Mouse (Mus musculus) embryonic fibroblast, embryonic 13.5 days (primary cell): ENCODE results near the gene Trpm8. TPM values are rescaled to one million over a fixed set of nuclear protein-coding genes. Genes with fewer than 3 reads are reported as not detected.

Experiments
- H3K27ac ChIP-seq: 2 replicates; pipeline ENCODE4 v1.5.1; 2012; ENCODE audit warnings: low read length, control low read depth, inconsistent platforms; ENCODE audit not compliant: insufficient read depth
- H3K4me1 ChIP-seq: 2 replicates; pipeline ENCODE4 v1.6.1; 2011; ENCODE audit warnings: low read length; ENCODE audit not compliant: control insufficient read depth, insufficient read depth
- H3K4me3 ChIP-seq: 2 replicates; pipeline ENCODE4 v1.5.1; 2011; ENCODE audit warnings: mild to moderate bottlenecking, control low read depth, low read length; ENCODE audit not compliant: insufficient read depth
- CTCF ChIP-seq: IDR thresholded peaks from 2 replicates; pipeline ENCODE4 v1.5.1; 2011; ENCODE audit warnings: mild to moderate bottlenecking, control low read depth, low read length, moderate library complexity, borderline replicate concordance; ENCODE audit not compliant: insufficient read depth
- POLR2A ChIP-seq: IDR thresholded peaks from 2 replicates; pipeline ENCODE4 v1.6.1; 2011; ENCODE audit warnings: low read depth, mild to moderate bottlenecking, control low read depth, low read length, moderate library complexity
- polyA plus RNA-seq: library from polyadenylated mRNA; stranded (reverse); fragments of >200 nt; gene quantifications from 2 replicates; pipeline ENCODE4 v1.2.4, GENCODE M21; 2011; ENCODE audit warnings: low read depth; ENCODE audit not compliant: missing spikeins, insufficient read length

Trpm8 gene
- polyA plus RNA-seq, 1 experiment: not detected

DNA sequence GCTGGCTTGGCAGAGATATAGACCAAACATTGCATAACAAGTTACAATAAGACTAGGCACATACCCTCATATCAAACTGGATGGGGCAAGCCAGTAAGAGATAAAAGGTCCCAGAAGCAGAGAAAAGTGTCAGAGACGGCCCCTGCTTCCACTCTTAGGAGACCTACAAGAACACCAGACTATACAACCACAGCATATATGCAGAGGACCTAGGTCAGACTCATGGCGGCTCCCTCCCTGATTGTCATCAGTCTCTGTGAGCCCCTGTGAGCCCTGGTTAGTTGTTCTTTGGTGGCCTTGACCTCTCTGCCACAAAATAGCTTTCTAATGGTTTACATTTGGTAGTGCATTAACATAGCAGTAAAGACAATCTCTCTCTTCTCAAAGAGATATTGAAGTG, 31.6 kb downstream of the Trpm8 start:
- Histone ChIP-seq H3K27ac (no peak overlapping the region), H3K4me1 (no peaks in the 10 kb centered on the region), H3K4me3 (no peak overlapping the region)
- no peak for TF ChIP-seq POLR2A
- no peak for TF ChIP-seq CTCF

DNA sequence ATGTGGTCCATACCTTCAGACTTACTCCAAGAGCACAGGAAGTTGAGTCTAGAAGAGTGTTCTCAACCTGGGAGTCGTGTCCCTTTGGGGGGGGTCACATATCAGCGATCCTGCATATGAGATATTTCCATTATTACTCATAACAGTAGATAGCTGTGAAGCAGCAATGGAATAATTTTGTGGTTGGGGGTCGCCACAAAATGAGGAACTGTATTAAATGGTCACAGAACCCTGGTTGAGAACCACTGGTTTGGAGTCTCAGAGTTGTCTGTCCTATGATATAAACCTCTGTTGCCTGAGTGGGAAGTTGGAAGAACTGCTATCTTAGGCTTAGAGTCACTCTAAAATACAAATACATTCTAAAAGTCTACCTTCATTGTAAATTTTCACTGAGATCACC, 32.4 kb downstream of the Trpm8 start:
- H3K4me1 ChIP-seq: no peaks in the 10 kb centered on the region
- TF ChIP-seq CTCF (no peak), POLR2A (no peak)
- no peak overlapping the region for H3K4me3 ChIP-seq
- no peak overlapping the region for H3K27ac ChIP-seq

DNA sequence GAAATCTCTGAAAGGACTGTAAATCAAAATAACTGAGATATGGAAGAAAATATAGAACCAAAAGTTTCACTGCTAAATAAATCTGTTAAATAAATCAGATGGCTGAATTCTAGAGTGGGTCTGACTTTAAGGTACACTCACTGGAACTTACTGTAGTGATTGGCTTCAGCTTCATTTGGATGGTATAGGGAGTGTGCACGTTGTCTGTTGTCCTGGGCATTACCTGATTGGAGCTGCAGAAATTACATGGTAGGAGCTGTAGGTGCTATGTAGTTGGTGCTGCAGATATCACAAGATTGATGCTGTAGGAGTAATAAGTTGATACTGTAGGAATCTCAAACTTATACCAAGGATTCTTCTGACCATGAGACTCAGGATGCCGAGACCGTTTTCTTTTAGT, 32.9 kb downstream of the Trpm8 start:
- Histone ChIP-seq H3K4me1 (no peaks in the 10 kb centered on the region), H3K4me3 (no peak overlapping the region), H3K27ac (no peak overlapping the region)
- TF ChIP-seq CTCF (no peak), POLR2A (no peak)

DNA sequence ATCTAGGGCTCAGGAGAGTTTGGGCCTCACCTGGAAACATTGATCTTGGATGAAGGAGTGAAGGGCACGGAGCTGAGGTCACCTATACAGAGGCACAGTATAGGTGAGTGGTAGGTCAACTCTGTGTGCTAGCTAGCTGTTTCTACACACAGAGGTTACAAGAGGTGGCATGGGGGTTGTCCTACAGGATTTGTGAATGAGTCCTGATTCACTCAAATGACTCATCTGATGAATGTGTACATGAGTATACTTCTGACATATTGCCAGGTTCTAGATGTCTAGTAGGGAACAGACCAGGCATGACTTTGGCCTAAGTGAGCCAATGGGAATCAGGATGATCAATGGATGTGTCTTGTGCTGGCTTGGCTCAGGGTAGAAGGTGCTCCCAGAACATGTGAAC, 39.8 kb downstream of the Trpm8 start:
- Histone ChIP-seq H3K4me3 (no peak overlapping the region), H3K4me1 (no peaks in the 10 kb centered on the region), H3K27ac (no peak overlapping the region)
- TF ChIP-seq CTCF: no peak
- TF ChIP-seq POLR2A: no peak

DNA sequence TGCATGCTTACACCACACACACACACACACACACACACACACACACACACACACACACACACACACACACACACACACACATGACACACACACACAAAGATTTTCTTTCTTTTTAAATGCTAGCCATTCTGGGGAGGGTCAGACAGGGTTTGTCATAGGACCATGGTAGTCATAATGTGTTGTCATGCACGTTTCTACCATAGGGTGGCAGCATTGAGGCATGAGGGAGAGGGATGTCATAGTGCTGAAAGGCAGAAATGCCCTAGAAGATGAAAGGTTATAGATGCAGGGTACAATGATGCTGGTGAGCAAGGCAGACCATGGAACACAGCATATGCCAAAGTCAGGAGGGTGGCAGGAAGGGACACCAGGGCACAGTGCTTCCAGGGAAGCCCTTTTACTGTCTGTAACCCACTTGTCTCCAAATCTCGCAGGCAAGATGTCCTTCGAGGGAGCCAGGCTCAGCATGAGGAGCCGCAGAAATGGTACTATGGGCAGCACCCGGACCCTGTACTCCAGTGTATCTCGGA, 41.1 kb downstream of the Trpm8 start:
- TF ChIP-seq POLR2A: no peak
- no peak for TF ChIP-seq CTCF
- no peak overlapping the region for H3K27ac ChIP-seq
- H3K4me1 ChIP-seq: no peaks in the 10 kb centered on the region
- H3K4me3 ChIP-seq: no peak overlapping the region

DNA sequence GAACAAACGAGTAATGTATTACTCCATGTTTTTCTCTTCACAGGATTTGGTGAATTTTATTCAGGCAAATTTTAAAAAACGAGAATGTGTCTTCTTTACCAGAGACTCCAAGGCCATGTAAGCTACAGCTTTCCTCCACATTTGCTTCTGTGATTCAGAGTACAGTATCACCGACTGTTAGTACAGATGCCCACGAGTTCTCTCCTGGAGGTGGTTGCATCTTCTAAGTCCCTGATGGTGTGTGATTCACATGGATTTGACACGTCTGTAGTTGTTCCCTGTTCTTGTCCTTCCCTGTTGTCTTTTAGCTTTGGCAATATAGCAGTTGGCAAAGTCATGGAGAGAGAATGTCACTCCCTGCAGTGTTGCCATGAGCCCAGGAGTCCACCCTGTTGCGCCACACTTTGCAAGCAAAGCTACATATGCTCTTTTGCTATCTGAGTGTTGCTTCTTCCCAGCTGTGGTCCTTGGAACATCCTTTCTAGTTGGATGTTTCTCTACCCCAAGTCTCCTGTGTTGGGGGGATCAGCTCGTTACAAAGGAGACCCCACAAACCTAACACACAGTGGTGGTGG, 43.4 kb downstream of the Trpm8 start:
- Histone ChIP-seq H3K4me3 (no peak overlapping the region), H3K27ac (no peak overlapping the region), H3K4me1 (no peaks in the 10 kb centered on the region)
- no peak for TF ChIP-seq POLR2A
- no peak for TF ChIP-seq CTCF

DNA sequence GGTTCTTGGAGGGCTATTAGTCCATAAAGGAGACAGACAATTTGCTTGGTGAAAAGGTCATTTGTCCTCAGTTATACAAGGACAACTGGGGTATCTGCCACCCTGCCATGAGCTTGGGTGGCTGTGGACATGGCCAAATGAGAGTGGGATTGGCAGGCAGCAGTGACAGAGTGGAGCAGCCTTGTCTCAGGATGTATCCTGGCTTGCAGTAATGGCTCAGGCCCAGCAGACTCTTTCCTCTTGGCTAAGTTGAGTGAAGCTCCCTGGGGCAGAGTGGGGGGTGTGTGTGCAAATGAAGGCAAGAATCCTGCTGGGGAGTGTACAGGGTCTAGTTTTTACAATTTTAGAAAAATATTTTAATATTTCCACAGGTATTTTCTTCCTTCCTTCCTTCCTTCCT, 44.7 kb downstream of the Trpm8 start:
- Histone ChIP-seq H3K4me1 (no peaks in the 10 kb centered on the region), H3K27ac (no peak overlapping the region)
- TF ChIP-seq POLR2A (no peak), CTCF (no peak)

DNA sequence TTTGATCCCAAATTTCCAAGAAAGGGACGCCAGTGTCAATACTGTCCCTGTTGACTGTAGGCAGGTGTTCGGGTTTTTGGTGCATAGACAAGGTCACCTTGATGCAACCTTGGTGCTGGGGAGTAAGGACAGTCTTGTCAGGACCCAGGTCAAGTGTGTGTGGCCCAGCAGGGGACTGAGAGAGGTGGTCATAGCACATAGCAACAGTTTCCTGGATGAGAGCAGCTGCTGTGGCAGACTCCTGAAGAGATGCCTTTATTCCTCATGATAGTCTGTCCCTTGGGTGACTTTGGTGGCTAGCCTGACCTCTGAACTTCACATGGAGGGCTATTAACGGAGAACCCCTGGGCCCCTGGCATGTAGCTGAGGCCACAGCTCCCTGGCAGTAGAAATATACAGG, 45.6 kb downstream of the Trpm8 start:
- Histone ChIP-seq H3K4me1 (no peaks in the 10 kb centered on the region), H3K27ac (no peak overlapping the region), H3K4me3 (no peak overlapping the region)
- no peak for TF ChIP-seq CTCF
- TF ChIP-seq POLR2A: no peak

More for the DNA sequence above, 44.7 kb downstream of the Trpm8 start:
- H3K4me3 ChIP-seq: no peak overlapping the region

DNA sequence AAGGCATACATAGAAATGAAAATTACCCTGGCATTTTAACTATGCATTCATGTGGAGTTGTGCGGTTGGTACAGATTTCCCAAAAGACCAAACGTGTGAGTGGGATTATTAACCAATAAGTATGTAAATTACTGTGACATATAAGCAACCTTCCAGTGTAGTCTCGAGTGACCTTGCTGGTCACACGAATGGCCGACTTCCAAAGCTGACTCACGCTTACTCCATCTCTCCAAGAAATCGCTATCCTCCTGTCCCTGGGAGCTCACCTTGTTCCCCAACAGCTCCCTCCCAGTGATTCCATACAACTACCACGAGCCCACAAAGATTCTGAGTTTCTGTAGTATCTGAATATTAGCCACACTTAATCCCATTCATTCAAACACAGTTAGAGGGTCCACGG, 62.0 kb downstream of the Trpm8 start:
- Histone ChIP-seq H3K4me1 (no peaks in the 10 kb centered on the region), H3K4me3 (no peak overlapping the region), H3K27ac (no peak overlapping the region)
- TF ChIP-seq CTCF (no peak), POLR2A (no peak)

DNA sequence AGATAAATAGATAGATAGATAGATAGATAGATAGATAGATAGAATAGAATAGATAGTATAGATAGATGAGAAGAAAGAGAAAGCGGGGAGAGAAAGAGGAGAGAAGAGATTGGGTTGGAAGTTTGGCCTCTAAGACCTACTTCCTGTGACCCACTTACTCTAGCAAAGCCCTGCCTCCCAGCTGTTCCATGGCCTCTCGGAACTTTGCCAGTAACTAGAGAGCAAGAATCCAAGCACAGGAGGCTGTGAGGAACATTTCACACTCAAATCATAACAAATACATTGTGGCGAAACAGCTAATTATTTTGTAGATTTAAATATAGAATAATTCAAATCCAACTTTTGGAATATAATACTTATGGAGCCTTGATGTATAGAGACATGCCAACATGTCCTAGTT, 65.2 kb downstream of the Trpm8 start:
- TF ChIP-seq CTCF: no peak
- no peak for TF ChIP-seq POLR2A
- Histone ChIP-seq H3K4me3 (no peak overlapping the region), H3K4me1 (peaks cover 5% of the 10 kb centered on the region), H3K27ac (no peak overlapping the region)
